Mouse (Mus musculus) liver, adult 2 months (tissue): ENCODE measurements around the gene Gm11554.

Experiments
- CTCF ChIP-seq: fragments of 200-500 bp; IDR thresholded peaks from 2 replicates; pipeline ENCODE4 v1.5.1; 2011; ENCODE audit warnings: low read depth, low read length, control low read depth
- POLR2A ChIP-seq: fragments of 200-500 bp; IDR thresholded peaks from 2 replicates; pipeline ENCODE4 v1.6.1; 2011; ENCODE audit warnings: low read length, control low read depth; ENCODE audit not compliant: insufficient read depth; ENCODE audit errors: extremely low read depth

- TF ChIP-seq CTCF, result no peak
- TF ChIP-seq POLR2A, result no peak
These were observed 42.5 kb upstream of the Gm11554 start for GRCm38 (mm10) chr11:99846746-99847145.
